Mouse (Mus musculus) MEL (cell line): ENCODE data around the gene Aff1. TPM values are rescaled to one million over a fixed set of nuclear protein-coding genes. Genes with fewer than 3 reads are reported as not detected.

Experiments
- DNase-seq: peaks from one replicate; pipeline ENCODE4 v3.0.0; 2011; ENCODE audit warnings: low read depth, low spot score
- H3K27ac ChIP-seq: 2 replicates; pipeline ENCODE4 v1.5.1; 2012; ENCODE audit warnings: low read depth, mild to moderate bottlenecking, control low read depth, low read length, moderate library complexity; ENCODE audit not compliant: control insufficient read depth
- H3K27me3 ChIP-seq, 2 experiments: fragments of 150-350 bp in 1 of 2; sonication (generic) in 1 of 2; 2 replicates each; pipeline ENCODE4 v1.6.1; 2012; ENCODE audit warnings: low read length in 2 of 2, mild to moderate bottlenecking in 2 of 2, improper control_type of control experiment in 1 of 2, moderate library complexity in 1 of 2; ENCODE audit not compliant: insufficient read depth in 2 of 2, control insufficient read depth in 1 of 2
- H3K36me3 ChIP-seq, 2 experiments: 2 replicates each; pipeline ENCODE4 v1.6.1; 2012 to 2014; ENCODE audit warnings: low read length in 2 of 2, improper control_type of control experiment in 1 of 2, inconsistent platforms in 1 of 2, mild to moderate bottlenecking in 1 of 2; ENCODE audit not compliant: insufficient read depth in 2 of 2, control insufficient read depth in 1 of 2
- H3K4me1 ChIP-seq, 2 experiments: fragments of 150-350 bp in 1 of 2; sonication (generic) in 1 of 2; 2 replicates each; pipeline ENCODE4 v1.6.1; 2012; ENCODE audit warnings: low read length in 2 of 2, improper control_type of control experiment in 1 of 2, mild to moderate bottlenecking in 1 of 2; ENCODE audit not compliant: insufficient read depth in 2 of 2, control insufficient read depth in 1 of 2
- H3K4me3 ChIP-seq, 2 experiments: fragments of 150-350 bp in 1 of 2; sonication (generic) in 1 of 2; 2 replicates each; pipeline ENCODE4 v1.5.1; 2012; ENCODE audit warnings: low read depth in 2 of 2, low read length in 2 of 2, mild to moderate bottlenecking in 2 of 2, moderate library complexity in 2 of 2, control low read depth in 1 of 2, improper control_type of control experiment in 1 of 2; ENCODE audit not compliant: control insufficient read depth in 1 of 2, insufficient read depth in 1 of 2
- H3K79me2 ChIP-seq: 2 replicates; pipeline ENCODE4 v1.6.1; 2012; ENCODE audit warnings: mild to moderate bottlenecking, low read length, moderate library complexity; ENCODE audit not compliant: control insufficient read depth, poor library complexity, insufficient read depth
- H3K9ac ChIP-seq: 2 replicates; pipeline ENCODE4 v1.6.1; 2012; ENCODE audit warnings: low read depth, mild to moderate bottlenecking, control low read depth, low read length, moderate library complexity; ENCODE audit not compliant: control insufficient read depth, poor library complexity, severe bottlenecking
- H3K9me3 ChIP-seq: fragments of 150-350 bp; sonication (generic); replicated peaks from 2 replicates; pipeline ENCODE4 v1.6.1; 2012; ENCODE audit warnings: mild to moderate bottlenecking, low read length, improper control_type of control experiment, moderate library complexity; ENCODE audit not compliant: insufficient read depth
- CHD1 ChIP-seq: IDR thresholded peaks from 2 replicates; pipeline ENCODE4 v1.6.1; 2012; ENCODE audit warnings: low read depth, mild to moderate bottlenecking, inconsistent platforms, low read length, improper control_type of control experiment
- CHD2 ChIP-seq: IDR thresholded peaks from 2 replicates; pipeline ENCODE4 v1.6.1; 2011; ENCODE audit warnings: low read length, improper control_type of control experiment
- CTCF ChIP-seq, 3 experiments: IDR thresholded peaks in 2 of 3; conservative IDR thresholded peaks in 1 of 3; 2 replicates each; pipeline ENCODE4 v1.5.1; 2011 to 2012; ENCODE audit warnings: low read length in 3 of 3, low read depth in 2 of 3, mild to moderate bottlenecking in 2 of 3, improper control_type of control experiment in 1 of 3, inconsistent platforms in 1 of 3, mixed read lengths in 1 of 3, moderate library complexity in 1 of 3; ENCODE audit not compliant: control insufficient read depth in 1 of 3, insufficient read depth in 1 of 3, poor library complexity in 1 of 3, severe bottlenecking in 1 of 3
- E2F4 ChIP-seq: IDR thresholded peaks from 2 replicates; pipeline ENCODE4 v1.6.1; 2011; ENCODE audit warnings: low read depth, low read length, improper control_type of control experiment, borderline replicate concordance
- ELF1 ChIP-seq: IDR thresholded peaks from 2 replicates; pipeline ENCODE4 v1.6.1; 2014; ENCODE audit warnings: low read depth, mild to moderate bottlenecking, inconsistent platforms, low read length, improper control_type of control experiment, moderate library complexity
- EP300 ChIP-seq, 2 experiments: IDR thresholded peaks; 2 replicates each; pipeline ENCODE4 v1.6.1; 2011; ENCODE audit warnings: improper control_type of control experiment in 2 of 2, low read length in 2 of 2, low read depth in 1 of 2, mild to moderate bottlenecking in 1 of 2
- HCFC1 ChIP-seq: IDR thresholded peaks from 2 replicates; pipeline ENCODE4 v1.6.1; 2012; ENCODE audit warnings: low read depth, mild to moderate bottlenecking, inconsistent platforms, low read length, improper control_type of control experiment, moderate library complexity
- KAT2A ChIP-seq: conservative IDR thresholded peaks from 2 replicates; pipeline ENCODE4 v1.6.1; 2012; ENCODE audit warnings: low read depth, low read length, improper control_type of control experiment, inconsistent platforms
- MAX ChIP-seq: IDR thresholded peaks from 2 replicates; pipeline ENCODE4 v1.6.1; 2011; ENCODE audit warnings: low read length, improper control_type of control experiment
- MEF2A ChIP-seq: IDR thresholded peaks from 2 replicates; pipeline ENCODE4 v1.6.1; 2014; ENCODE audit warnings: low read depth, mild to moderate bottlenecking, inconsistent platforms, low read length, improper control_type of control experiment; ENCODE audit not compliant: poor library complexity, insufficient replicate concordance, severe bottlenecking; ENCODE audit errors: extremely low read depth
- MXI1 ChIP-seq: IDR thresholded peaks from 2 replicates; pipeline ENCODE4 v1.6.1; 2011; ENCODE audit warnings: mild to moderate bottlenecking, low read depth, low read length, improper control_type of control experiment
- MYB ChIP-seq: IDR thresholded peaks from 2 replicates; pipeline ENCODE4 v1.6.1; 2011; ENCODE audit warnings: mild to moderate bottlenecking, low read depth, low read length, improper control_type of control experiment
- MYC ChIP-seq: IDR thresholded peaks from 2 replicates; pipeline ENCODE4 v1.6.1; 2011; ENCODE audit warnings: low read depth, mild to moderate bottlenecking, low read length, improper control_type of control experiment, moderate library complexity
- NELFE ChIP-seq: IDR thresholded peaks from 2 replicates; pipeline ENCODE4 v1.6.1; 2011; ENCODE audit warnings: low read depth, low read length, improper control_type of control experiment
- NRF1 ChIP-seq: IDR thresholded peaks from 2 replicates; pipeline ENCODE4 v1.6.1; 2014; ENCODE audit warnings: low read depth, mild to moderate bottlenecking, inconsistent platforms, low read length, improper control_type of control experiment, moderate library complexity; ENCODE audit not compliant: poor library complexity, insufficient read depth, severe bottlenecking
- POLR2AphosphoS5 ChIP-seq: IDR thresholded peaks from 2 replicates; pipeline ENCODE4 v1.6.1; 2012; ENCODE audit warnings: low read depth, borderline replicate concordance, mild to moderate bottlenecking, inconsistent platforms, low read length, moderate library complexity, mixed read lengths
- RAD21 ChIP-seq: IDR thresholded peaks from 2 replicates; pipeline ENCODE4 v1.6.1; 2011; ENCODE audit warnings: mild to moderate bottlenecking, low read depth, low read length, improper control_type of control experiment
- RCOR1 ChIP-seq: IDR thresholded peaks from 2 replicates; pipeline ENCODE4 v1.6.1; 2012; ENCODE audit warnings: low read depth, mild to moderate bottlenecking, inconsistent platforms, low read length, improper control_type of control experiment
- SMC3 ChIP-seq: IDR thresholded peaks from 2 replicates; pipeline ENCODE4 v1.6.1; 2011; ENCODE audit warnings: low read depth, low read length, improper control_type of control experiment
- TBP ChIP-seq: IDR thresholded peaks from 2 replicates; pipeline ENCODE4 v1.8.0; 2011; ENCODE audit warnings: low read depth, low read length, improper control_type of control experiment
- UBTF ChIP-seq: IDR thresholded peaks from 2 replicates; pipeline ENCODE4 v1.6.1; 2012; ENCODE audit warnings: low read depth, mild to moderate bottlenecking, inconsistent platforms, low read length, improper control_type of control experiment, moderate library complexity, borderline replicate concordance; ENCODE audit not compliant: insufficient read depth
- USF1 ChIP-seq: IDR thresholded peaks from 2 replicates; pipeline ENCODE4 v1.6.1; 2014; ENCODE audit warnings: low read depth, mild to moderate bottlenecking, inconsistent platforms, low read length, improper control_type of control experiment, moderate library complexity
- ZC3H11A ChIP-seq: IDR thresholded peaks from 2 replicates; pipeline ENCODE4 v1.6.1; 2012; ENCODE audit warnings: low read depth, mild to moderate bottlenecking, inconsistent platforms, low read length, improper control_type of control experiment
- ZNF384 ChIP-seq: IDR thresholded peaks from 2 replicates; pipeline ENCODE4 v1.6.1; 2012; ENCODE audit warnings: low read depth, mild to moderate bottlenecking, inconsistent platforms, low read length, improper control_type of control experiment
- polyA plus RNA-seq, 2 experiments: library from polyadenylated mRNA; stranded (reverse) in 1 of 2; unstranded in 1 of 2; fragments of >175 nt in 1 of 2; fragments of >200 nt in 1 of 2; gene quantifications; 2 replicates each; pipeline versions ENCODE4 v1.2.1 to v1.2.4; 2012; ENCODE audit warnings: low replicate concordance in 2 of 2, low read depth in 1 of 2; ENCODE audit not compliant: insufficient read length in 2 of 2, insufficient read depth in 1 of 2, missing spikeins in 1 of 2
- total RNA-seq: library from RNA; depleted of rRNA; stranded (reverse); fragments of 300-350 nt; gene quantifications from 2 replicates; pipeline ENCODE4 v1.2.3, GENCODE M21; 2012

Aff1 gene
- total and polyA plus RNA-seq, 3 experiments = 5.4 to 13.4 TPM; not detected in 1

- Histone ChIP-seq H3K36me3 (no peaks in the 10 kb centered on the region; a peak in 1 of 4 replicates), H3K79me2 (no peaks in the 10 kb centered on the region), H3K9me3 (no peaks in the 10 kb centered on the region), H3K27ac (no peak overlapping the region), H3K9ac (no peak overlapping the region), H3K27me3 (peaks cover 0 to 5% of the 10 kb centered on the region in 2 experiments; a peak in 2 of 4 replicates), H3K4me3 (peak overlapping the region in 1 of 2 experiments; percentile 72; a peak in 2 of 4 replicates), H3K4me1 (0 out of 4 replicates have a peak, but pooled peaks cover 0 to 4% of the 10 kb centered on the region in 2 experiments)
- TF ChIP-seq CTCF (IDR thresholded peaks at IDR 0.05 in 2 of 3, conservative IDR thresholded peaks at IDR 0.05 in 1 of 3; ENCODE audit: control insufficient read depth in 1 of 3, insufficient read depth in 1 of 3, low read depth in 2 of 3, low read length in 3 of 3, poor library complexity in 1 of 3, severe bottlenecking in 1 of 3) = peak in 2 of 3 experiments; percentile 22 to 45; a peak in 3 of 6 replicates
- TF ChIP-seq MAX = no peak
- TF ChIP-seq KAT2A = no peak
- no peak for TF ChIP-seq EP300 (IDR thresholded peaks at IDR 0.05; ENCODE audit: low read depth in 1 of 2, low read length in 2 of 2)
- TF ChIP-seq SMC3 = peak; percentile 57
- no peak for TF ChIP-seq UBTF
- TF ChIP-seq RAD21 = peak; percentile 47
- no peak for TF ChIP-seq MXI1
- peak; percentile 31 for TF ChIP-seq ZC3H11A
- DNase-seq = no peak
Observed at GRCm38 (mm10) chr5:103691171-103691570, 1.0 kb upstream of the Aff1 start.

DNA sequence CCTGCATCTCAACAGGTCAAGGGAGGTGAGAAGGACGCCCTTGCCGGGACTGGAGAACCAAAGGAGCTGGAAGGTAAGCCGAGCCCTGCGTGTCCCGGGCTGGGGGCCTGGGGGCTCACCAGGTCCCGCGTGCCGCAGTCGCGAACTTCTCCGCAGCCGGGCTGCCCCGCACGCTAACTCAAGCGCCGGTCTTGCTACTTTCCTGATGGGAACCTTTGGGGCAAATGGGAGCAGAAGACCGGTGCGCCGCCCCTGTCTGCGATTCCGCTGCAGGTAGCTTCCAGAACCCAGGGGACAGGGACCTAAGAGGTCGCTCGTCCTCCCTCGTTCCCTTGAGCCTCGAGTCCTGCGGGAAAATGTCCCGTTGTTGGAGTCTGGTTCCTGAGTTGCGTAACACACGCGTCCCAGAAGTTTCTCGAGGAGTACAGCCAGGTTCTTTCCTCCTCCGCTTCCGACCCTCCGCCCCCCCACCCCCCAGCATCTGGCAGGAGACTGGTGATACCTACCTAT lies 412 bp downstream of the Aff1 start:
- no peak overlapping the region for H3K27ac ChIP-seq

More for the DNA sequence above, 412 bp downstream of the Aff1 start:
- no peak for TF ChIP-seq HCFC1
- no peak for TF ChIP-seq NELFE
- no peak for TF ChIP-seq E2F4
- no peak for TF ChIP-seq ELF1
- no peak for TF ChIP-seq CHD2
- no peak for TF ChIP-seq CTCF (IDR thresholded peaks at IDR 0.05 in 2 of 3, conservative IDR thresholded peaks at IDR 0.05 in 1 of 3; ENCODE audit: control insufficient read depth in 1 of 3, insufficient read depth in 1 of 3, low read depth in 2 of 3, low read length in 3 of 3, poor library complexity in 1 of 3, severe bottlenecking in 1 of 3)
- no peak for TF ChIP-seq MEF2A
- TF ChIP-seq NRF1 = no peak
- TF ChIP-seq KAT2A = no peak
- TF ChIP-seq TBP = no peak
- no peak for TF ChIP-seq CHD1
- no peak for TF ChIP-seq ZNF384
- TF ChIP-seq RCOR1 = no peak
- TF ChIP-seq MYB = no peak
- no peak for TF ChIP-seq POLR2AphosphoS5
- no peak for TF ChIP-seq SMC3
- no peak for TF ChIP-seq MAX
- no peak for TF ChIP-seq MXI1
- no peak for TF ChIP-seq MYC
- TF ChIP-seq USF1 = no peak
- TF ChIP-seq, all 39 proteins: peak for 0
- Histone ChIP-seq H3K27me3 (peaks cover 0 to 5% of the 10 kb centered on the region in 2 experiments; a peak in 3 of 4 replicates), H3K79me2 (no peaks in the 10 kb centered on the region), H3K9me3 (no peaks in the 10 kb centered on the region), H3K9ac (peak overlapping the region; percentile 61), H3K4me1 (0 out of 4 replicates have a peak, but pooled peaks cover 0 to 4% of the 10 kb centered on the region in 2 experiments), H3K4me3 (peak overlapping the region; percentile 60 to 72), H3K36me3 (no peaks in the 10 kb centered on the region; a peak in 1 of 4 replicates)
- DNase-seq = no peak
